Mouse (Mus musculus) lung, adult 2 months (tissue): ENCODE measurements at regions not wholly inside any gene's neighbourhood (a gene's known extent, or its start where the extent isn't known, plus 50 kb on each side); places are given as distances from the start of the nearest gene placed in this dataset.

Experiments
- CTCF ChIP-seq: fragments of 200-500 bp; IDR thresholded peaks from 2 replicates; pipeline ENCODE4 v1.5.1; 2011; ENCODE audit warnings: mild to moderate bottlenecking, low read length, control low read depth; ENCODE audit not compliant: insufficient read depth
- POLR2A ChIP-seq: fragments of 200-500 bp; IDR thresholded peaks from 2 replicates; pipeline ENCODE4 v1.6.1; 2011; ENCODE audit warnings: low read depth, mild to moderate bottlenecking, control low read depth, low read length, borderline replicate concordance; ENCODE audit errors: extremely low read depth

GRCm38 (mm10) chr2:48494632-48495031 lies 319.3 kb upstream of the Acvr2a start:
- no peak for TF ChIP-seq CTCF
- TF ChIP-seq POLR2A = no peak
